Mouse (Mus musculus): Measurements from ENCODE around the gene Lrrc17. TPM values are rescaled to one million over a fixed set of nuclear protein-coding genes. Genes with fewer than 3 reads are reported as not detected.

The Lrrc17 gene
- polyA plus RNA-seq, 1 experiment = 0.99 TPM

- Histone ChIP-seq H3K4me3 (ENCODE audit: control insufficient read depth, low read depth, low read length) (no peak overlapping the region), H3K36me3 (ENCODE audit: control insufficient read depth, insufficient read depth, low read length) (no peaks in the 10 kb centered on the region), H3K4me1 (ENCODE audit: control insufficient read depth, insufficient read depth, low read length) (no peaks in the 10 kb centered on the region), H3K27me3 (ENCODE audit: control insufficient read depth, insufficient read depth, low read length) (no peaks in the 10 kb centered on the region), H3K27ac (ENCODE audit: control insufficient read depth, insufficient read depth, low read depth, low read length) (no peak overlapping the region)
- no peak for TF ChIP-seq CTCF (IDR thresholded peaks at IDR 0.05; ENCODE audit: control insufficient read depth, insufficient read depth, insufficient replicate concordance, low read depth, low read length)
- TF ChIP-seq POLR2A (IDR thresholded peaks at IDR 0.05; ENCODE audit: control insufficient read depth, low read depth, low read length) = no peak
These were observed 20.6 kb downstream of the Lrrc17 start for GRCm38 (mm10) chr5:21563936-21564335.

GRCm38 (mm10) chr5:21565392-21566065 is 22.2 kb downstream of the Lrrc17 start:
- Histone ChIP-seq H3K4me3 (ENCODE audit: control insufficient read depth, low read depth, low read length) (no peak overlapping the region), H3K27ac (ENCODE audit: control insufficient read depth, insufficient read depth, low read depth, low read length) (no peak overlapping the region), H3K36me3 (ENCODE audit: control insufficient read depth, insufficient read depth, low read length) (no peaks in the 10 kb centered on the region), H3K27me3 (ENCODE audit: control insufficient read depth, insufficient read depth, low read length) (no peaks in the 10 kb centered on the region), H3K4me1 (ENCODE audit: control insufficient read depth, insufficient read depth, low read length) (no peaks in the 10 kb centered on the region)
- TF ChIP-seq CTCF (IDR thresholded peaks at IDR 0.05; ENCODE audit: control insufficient read depth, insufficient read depth, insufficient replicate concordance, low read depth, low read length) (no peak), POLR2A (IDR thresholded peaks at IDR 0.05; ENCODE audit: control insufficient read depth, low read depth, low read length) (no peak)

- Histone ChIP-seq H3K36me3 (ENCODE audit: control insufficient read depth, insufficient read depth, low read length) (no peaks in the 10 kb centered on the region), H3K27me3 (ENCODE audit: control insufficient read depth, insufficient read depth, low read length) (no peaks in the 10 kb centered on the region), H3K4me1 (ENCODE audit: control insufficient read depth, insufficient read depth, low read length) (no peaks in the 10 kb centered on the region), H3K4me3 (ENCODE audit: control insufficient read depth, low read depth, low read length) (no peak overlapping the region), H3K27ac (ENCODE audit: control insufficient read depth, insufficient read depth, low read depth, low read length) (no peak overlapping the region)
- TF ChIP-seq CTCF (IDR thresholded peaks at IDR 0.05; ENCODE audit: control insufficient read depth, insufficient read depth, insufficient replicate concordance, low read depth, low read length) (no peak), POLR2A (IDR thresholded peaks at IDR 0.05; ENCODE audit: control insufficient read depth, low read depth, low read length) (no peak)
These were observed 24.4 kb downstream of the Lrrc17 start for GRCm38 (mm10) chr5:21567784-21568183.

GRCm38 (mm10) chr5:21572764-21573416 is 29.5 kb downstream of the Lrrc17 start:
- no peaks in the 10 kb centered on the region for H3K36me3 ChIP-seq (ENCODE audit: control insufficient read depth, insufficient read depth, low read length)
- TF ChIP-seq CTCF (IDR thresholded peaks at IDR 0.05; ENCODE audit: control insufficient read depth, insufficient read depth, insufficient replicate concordance, low read depth, low read length) (no peak), POLR2A (IDR thresholded peaks at IDR 0.05; ENCODE audit: control insufficient read depth, low read depth, low read length) (no peak)
- no peaks in the 10 kb centered on the region for H3K27me3 ChIP-seq (ENCODE audit: control insufficient read depth, insufficient read depth, low read length)
- H3K27ac ChIP-seq (ENCODE audit: control insufficient read depth, insufficient read depth, low read depth, low read length) = no peak overlapping the region
- peaks cover 7% of the 10 kb centered on the region for H3K4me1 ChIP-seq (ENCODE audit: control insufficient read depth, insufficient read depth, low read length)
- no peak overlapping the region for H3K4me3 ChIP-seq (ENCODE audit: control insufficient read depth, low read depth, low read length)

GRCm38 (mm10) chr5:21574386-21575209 is 31.2 kb downstream of the Lrrc17 start:
- TF ChIP-seq CTCF (IDR thresholded peaks at IDR 0.05; ENCODE audit: control insufficient read depth, insufficient read depth, insufficient replicate concordance, low read depth, low read length) = no peak
- TF ChIP-seq POLR2A (IDR thresholded peaks at IDR 0.05; ENCODE audit: control insufficient read depth, low read depth, low read length) = no peak
- Histone ChIP-seq H3K36me3 (ENCODE audit: control insufficient read depth, insufficient read depth, low read length) (no peaks in the 10 kb centered on the region), H3K4me3 (ENCODE audit: control insufficient read depth, low read depth, low read length) (peak overlapping the region; percentile 90), H3K27me3 (ENCODE audit: control insufficient read depth, insufficient read depth, low read length) (no peaks in the 10 kb centered on the region), H3K27ac (ENCODE audit: control insufficient read depth, insufficient read depth, low read depth, low read length) (peak overlapping the region; percentile 83), H3K4me1 (ENCODE audit: control insufficient read depth, insufficient read depth, low read length) (peaks cover 7% of the 10 kb centered on the region)

GRCm38 (mm10) chr5:21575210-21575550 is 31.8 kb downstream of the Lrrc17 start:
- peak overlapping the region; percentile 90 for H3K4me3 ChIP-seq (ENCODE audit: control insufficient read depth, low read depth, low read length)
- peak overlapping the region; percentile 83 for H3K27ac ChIP-seq (ENCODE audit: control insufficient read depth, insufficient read depth, low read depth, low read length)
- no peaks in the 10 kb centered on the region for H3K27me3 ChIP-seq (ENCODE audit: control insufficient read depth, insufficient read depth, low read length)
- no peaks in the 10 kb centered on the region for H3K36me3 ChIP-seq (ENCODE audit: control insufficient read depth, insufficient read depth, low read length)
- H3K4me1 ChIP-seq (ENCODE audit: control insufficient read depth, insufficient read depth, low read length) = peaks cover 7% of the 10 kb centered on the region
- no peak for TF ChIP-seq POLR2A (IDR thresholded peaks at IDR 0.05; ENCODE audit: control insufficient read depth, low read depth, low read length)
- no peak for TF ChIP-seq CTCF (IDR thresholded peaks at IDR 0.05; ENCODE audit: control insufficient read depth, insufficient read depth, insufficient replicate concordance, low read depth, low read length)

- Histone ChIP-seq H3K36me3 (ENCODE audit: control insufficient read depth, insufficient read depth, low read length) (no peaks in the 10 kb centered on the region), H3K27ac (ENCODE audit: control insufficient read depth, insufficient read depth, low read depth, low read length) (no peak overlapping the region), H3K4me3 (ENCODE audit: control insufficient read depth, low read depth, low read length) (no peak overlapping the region), H3K4me1 (ENCODE audit: control insufficient read depth, insufficient read depth, low read length) (peaks cover 7% of the 10 kb centered on the region), H3K27me3 (ENCODE audit: control insufficient read depth, insufficient read depth, low read length) (no peaks in the 10 kb centered on the region)
- TF ChIP-seq CTCF (IDR thresholded peaks at IDR 0.05; ENCODE audit: control insufficient read depth, insufficient read depth, insufficient replicate concordance, low read depth, low read length) (no peak), POLR2A (IDR thresholded peaks at IDR 0.05; ENCODE audit: control insufficient read depth, low read depth, low read length) (no peak)
These were observed 34.8 kb downstream of the Lrrc17 start for GRCm38 (mm10) chr5:21578136-21578535.
